In the genomic region with DNA sequence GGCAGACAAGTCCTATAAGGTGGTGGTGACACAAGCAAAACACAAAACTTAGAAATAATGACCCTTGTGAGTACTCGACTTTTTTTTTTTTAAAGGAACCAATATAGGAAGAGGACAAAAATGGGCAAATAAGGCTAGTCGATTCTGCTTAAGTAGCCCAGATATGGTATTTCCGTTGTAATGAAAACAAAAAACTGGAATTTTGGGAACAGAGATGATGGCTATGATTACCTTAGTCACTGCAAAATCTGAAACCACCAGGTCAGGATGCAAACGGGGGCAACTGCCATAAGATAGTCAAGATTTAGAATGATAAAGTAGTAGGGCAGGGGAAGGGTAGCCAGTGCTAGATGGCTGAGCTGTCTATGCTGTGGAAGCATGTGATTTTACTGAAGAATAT, we compare ENCODE assay signal across 9 mouse cellular contexts. TPM values are rescaled to one million over a fixed set of nuclear protein-coding genes. Genes with fewer than 3 reads are reported as not detected.
A peak's percentile ranks its signal among the peaks of the same experiment; 100 is the strongest.
DNase-seq lines count a peak whose midpoint lies in the region; ATAC-seq and TF ChIP-seq lines count a peak whose summit lies in the region.
"Had no signal": no experiment of that assay in that cellular context is flagged by ENCODE, and none has a peak within 500 bp of the region (broad histone marks: within the 10 kb centered on the region; RNA-seq: fewer than 3 reads in every experiment).

No protein-coding gene starts in this region.

- H3K9ac ChIP-seq in heart, embryonic 12.5 days: no peak overlapping the region
- H3K9ac ChIP-seq in CH12.LX (ENCODE audit: insufficient read depth, low read depth): peak overlapping the region; percentile 80
- H3K9ac ChIP-seq in liver, postnatal 0 days (replicated peaks): no peak overlapping the region

- no peaks in the 10 kb centered on the region for H3K27me3 ChIP-seq in heart, embryonic 12.5 days (replicated peaks)
- no peaks in the 10 kb centered on the region for H3K27me3 ChIP-seq in CH12.LX (replicated peaks)
- H3K27me3 ChIP-seq in hindbrain, embryonic 10.5 days (ENCODE audit: insufficient read depth, poor library complexity, severe bottlenecking): no peaks in the 10 kb centered on the region
- H3K27me3 ChIP-seq in liver, postnatal 0 days (ENCODE audit: insufficient read depth, low read length): no peaks in the 10 kb centered on the region

- no peak overlapping the region for H3K4me3 ChIP-seq in heart, embryonic 12.5 days
- peak overlapping the region in 2 of 3 experiments; percentile 74 to 82 for H3K4me3 ChIP-seq in CH12.LX (replicated peaks in 1 of 3; ENCODE audit: low read depth in 2 of 3, low read length in 2 of 3, poor library complexity in 1 of 3)
- H3K4me3 ChIP-seq in hindbrain, embryonic 10.5 days: peak overlapping the region; percentile 78
- peak overlapping the region; percentile 69 for H3K4me3 ChIP-seq in liver, postnatal 0 days (ENCODE audit: low read depth, low read length)

- no peak for ATAC-seq in heart, embryonic 12.5 days (ENCODE audit: insufficient number of reproducible peaks, low FRiP score)
- ATAC-seq in liver, postnatal 0 days: no peak

- no peak overlapping the region for H3K27ac ChIP-seq in heart, embryonic 12.5 days (ENCODE audit: poor library complexity, severe bottlenecking)
- no peak overlapping the region for H3K27ac ChIP-seq in CH12.LX (ENCODE audit: insufficient read depth, low read depth)
- no peak overlapping the region for H3K27ac ChIP-seq in hindbrain, embryonic 10.5 days
- H3K27ac ChIP-seq in liver, postnatal 0 days (ENCODE audit: low read depth): 0 out of 2 replicates have a peak overlapping the region, but pooled peaks have one; percentile 65

- TF ChIP-seq CTCF in CH12.LX (conservative IDR thresholded peaks at IDR 0.05 in 1 of 2, IDR thresholded peaks at IDR 0.05 in 1 of 2; ENCODE audit: low read depth in 2 of 2, low read length in 2 of 2): no peak
- no peak for TF ChIP-seq CTCF in liver, postnatal 0 days (IDR thresholded peaks at IDR 0.05; ENCODE audit: low read depth)

- H3K36me3 ChIP-seq in heart, embryonic 12.5 days: peaks cover 22% of the 10 kb centered on the region
- H3K36me3 ChIP-seq in CH12.LX (replicated peaks in 1 of 2; ENCODE audit: control insufficient read depth in 1 of 2, insufficient read depth in 1 of 2, low read length in 1 of 2): peaks cover 18 to 38% of the 10 kb centered on the region in 2 experiments
- H3K36me3 ChIP-seq in hindbrain, embryonic 10.5 days: peaks cover 28% of the 10 kb centered on the region
- peaks cover 22% of the 10 kb centered on the region for H3K36me3 ChIP-seq in liver, postnatal 0 days (replicated peaks; ENCODE audit: insufficient read depth, low read length)

- peaks cover 24% of the 10 kb centered on the region for H3K79me2 ChIP-seq in CH12.LX (replicated peaks; ENCODE audit: control insufficient read depth, extremely low read depth, insufficient read depth, poor library complexity, severe bottlenecking)

- H3K4me1 ChIP-seq in heart, embryonic 12.5 days (replicated peaks): peaks cover 3% of the 10 kb centered on the region
- H3K4me1 ChIP-seq in CH12.LX (ENCODE audit: control insufficient read depth in 1 of 2, insufficient read depth in 2 of 2): peaks cover 0 to 9% of the 10 kb centered on the region in 2 experiments; a peak in 2 of 4 replicates
- peaks cover 24% of the 10 kb centered on the region for H3K4me1 ChIP-seq in hindbrain, embryonic 10.5 days (replicated peaks)
- H3K4me1 ChIP-seq in liver, postnatal 0 days (ENCODE audit: insufficient read depth): peaks cover 12% of the 10 kb centered on the region

- in situ Hi-C loops in CH12.LX (cut with MboI; ENCODE audit: low pct_ligation_motif_present, low pct_unique_long_range_greater_than_20kb, low sequenced_read_pairs): no loop called here

- peak overlapping the region; percentile 29; the same call in 1 of the 2 replicates for H3K4me2 ChIP-seq in heart, embryonic 12.5 days
- peak overlapping the region; percentile 91; the same call in 1 of the 2 replicates for H3K4me2 ChIP-seq in CH12.LX (ENCODE audit: insufficient read depth, low read depth, poor library complexity, severe bottlenecking)
- H3K4me2 ChIP-seq in liver, postnatal 0 days (ENCODE audit: low read depth, low read length): peak overlapping the region; percentile 83

- TF ChIP-seq RAD21 in CH12.LX (IDR thresholded peaks at IDR 0.05; ENCODE audit: low read depth, low read length): no peak

- TF ChIP-seq EP300 in CH12.LX (IDR thresholded peaks at IDR 0.05; ENCODE audit: low read length): no peak
- no peak for TF ChIP-seq EP300 in liver, postnatal 0 days (IDR thresholded peaks at IDR 0.05; ENCODE audit: low read depth)

- dilution Hi-C loops in CH12.LX (cut with MboI; ENCODE audit: extremely low pct_ligation_motif_present, extremely low pct_unique_long_range_greater_than_20kb, low sequenced_read_pairs): no loop called here

- DNase-seq in heart, postnatal 14 days: no peak
- peak; percentile 27 for DNase-seq in CH12.LX (ENCODE audit: extremely low read depth)
- no peak for DNase-seq in hindbrain, embryonic 10.5 days (ENCODE audit: low spot score)
- DNase-seq in liver, postnatal 0 days: no peak
- no peak for DNase-seq in spleen, postnatal 14 days (ENCODE audit: low spot score in 2 of 2)
- no peak for DNase-seq in layer of hippocampus, postnatal 25 days (ENCODE audit: extremely low spot score in 1 of 2, low spot score in 1 of 2)
- no peak for DNase-seq in B cell, adult 2 months
- DNase-seq: lung, postnatal 36 days had no signal

- H3K9me3 ChIP-seq in heart, embryonic 12.5 days (replicated peaks): no peaks in the 10 kb centered on the region
- H3K9me3 ChIP-seq in CH12.LX (replicated peaks; ENCODE audit: low read length): no peaks in the 10 kb centered on the region
- no peaks in the 10 kb centered on the region for H3K9me3 ChIP-seq in hindbrain, embryonic 10.5 days
- no peaks in the 10 kb centered on the region for H3K9me3 ChIP-seq in liver, postnatal 0 days (ENCODE audit: low read length)

- intact Hi-C loops in heart, postnatal 14 days (cut with DNase I): loop anchor here (2.0 kb wide), 1 partner anchor 35 kb away; the partner anchor contains the start of gene Caprin1

- WGBS in heart, embryonic 12.5 days: 31% methylated on average over 4 of the region's 4 CpGs
- 42% methylated on average over 4 of the region's 4 CpGs for WGBS in hindbrain, embryonic 10.5 days
- 21% methylated on average over 4 of the region's 4 CpGs for WGBS in liver, postnatal 0 days (ENCODE audit: insufficient replicate concordance)

- no peak for TF ChIP-seq POLR2A in CH12.LX (IDR thresholded peaks at IDR 0.05; ENCODE audit: low read depth, low read length)

TF ChIP-seq in CH12.LX, 34 proteins besides CTCF, POLR2A, EP300 and RAD21:
- TF ChIP-seq ETS1 (conservative IDR thresholded peaks at IDR 0.05; ENCODE audit: low read depth, low read length) (no peak), ZMIZ1 (IDR thresholded peaks at IDR 0.05; ENCODE audit: low read depth, low read length) (no peak; the same call in 1 of the 2 replicates), NRF1 (IDR thresholded peaks at IDR 0.05; ENCODE audit: low read depth, low read length) (no peak), TCF12 (IDR thresholded peaks at IDR 0.05; ENCODE audit: low read depth, low read length) (no peak), JUND (conservative IDR thresholded peaks at IDR 0.05; ENCODE audit: low read depth, low read length) (no peak), USF1 (IDR thresholded peaks at IDR 0.05; ENCODE audit: low read depth, low read length) (no peak), CHD1 (IDR thresholded peaks at IDR 0.05; ENCODE audit: low read depth, low read length) (no peak), HCFC1 (IDR thresholded peaks at IDR 0.05; ENCODE audit: low read depth, low read length) (no peak), ZC3H11A (IDR thresholded peaks at IDR 0.05; ENCODE audit: low read depth, low read length) (no peak), USF2 (conservative IDR thresholded peaks at IDR 0.05; ENCODE audit: low read depth, low read length) (no peak), POLR2AphosphoS2 (IDR thresholded peaks at IDR 0.05; ENCODE audit: low read depth, low read length) (no peak), PAX5 (IDR thresholded peaks at IDR 0.05; ENCODE audit: low read length) (no peak), GABPA (IDR thresholded peaks at IDR 0.05; ENCODE audit: insufficient replicate concordance, low read depth, low read length) (no peak), MYC (IDR thresholded peaks at IDR 0.05; ENCODE audit: low read depth, low read length) (no peak), SIN3A (IDR thresholded peaks at IDR 0.05; ENCODE audit: low read length) (no peak), JUN (IDR thresholded peaks at IDR 0.05; ENCODE audit: insufficient read depth, low read depth, low read length) (no peak), BHLHE40 (IDR thresholded peaks at IDR 0.05; ENCODE audit: low read depth, low read length) (no peak), NELFE (IDR thresholded peaks at IDR 0.05; ENCODE audit: low read depth, low read length) (no peak), ELF1 (IDR thresholded peaks at IDR 0.05; ENCODE audit: low read depth, low read length) (no peak), MXI1 (IDR thresholded peaks at IDR 0.05; ENCODE audit: low read depth, low read length) (no peak)

RNA-seq across cellular contexts. Expression of gene Nat10, which starts 0.9 kb away (rescaled TPM):
- 17.2 and 19.1 TPM in 2 replicates for polyA plus RNA-seq in heart, embryonic 12.5 days (2016; fragmentation: Nextera tagmentation; extraction: Ambion mirVana)
- 10 to 100 TPM; 14.5 to 16.7 TPM for total RNA-seq in heart, postnatal 14 days (2021)
- total RNA-seq in CH12.LX (2012; rRNA removed): 36.0 and 47.8 TPM in 2 replicates
- 31.0 and 36.7 TPM in 2 replicates for total RNA-seq in CH12.LX (2014; rRNA removed)
- 83.6 and 93.0 TPM in 2 replicates for polyA plus RNA-seq in CH12.LX (2012; ENCODE audit: insufficient read length, low read depth)
- polyA plus RNA-seq in hindbrain, embryonic 10.5 days (2016; fragmentation: Nextera tagmentation; extraction: Ambion mirVana): 26.3 and 30.9 TPM in 2 replicates
- polyA plus RNA-seq in liver, postnatal 0 days (2015; fragmentation: Nextera tagmentation; extraction: Ambion mirVana): 5.5 and 5.7 TPM in 2 replicates
- total RNA-seq in layer of hippocampus, postnatal 25 days (2021): 10 to 100 TPM; 29.0 to 34.7 TPM

RNA-seq across cellular contexts. Expression of gene Caprin1, which starts 35.5 kb away (rescaled TPM):
- 293 and 312 TPM in 2 replicates for polyA plus RNA-seq in heart, embryonic 12.5 days (2016; fragmentation: Nextera tagmentation; extraction: Ambion mirVana)
- total RNA-seq in heart, postnatal 14 days (2021): 100 to 1,000 TPM; 211 to 220 TPM
- total RNA-seq in CH12.LX (2012; rRNA removed) (217 and 260 TPM in 2 replicates), CH12.LX (2014; rRNA removed) (410 and 422 TPM in 2 replicates)
- 514 and 537 TPM in 2 replicates for polyA plus RNA-seq in CH12.LX (2012; ENCODE audit: insufficient read length, low read depth)
- 477 and 499 TPM in 2 replicates for polyA plus RNA-seq in hindbrain, embryonic 10.5 days (2016; fragmentation: Nextera tagmentation; extraction: Ambion mirVana)
- 61.9 and 69.2 TPM in 2 replicates for polyA plus RNA-seq in liver, postnatal 0 days (2015; fragmentation: Nextera tagmentation; extraction: Ambion mirVana)
- 100 to 1,000 TPM; 340 to 369 TPM for total RNA-seq in layer of hippocampus, postnatal 25 days (2021)

Comparison
In these comparisons a context has a peak if more than half of its experiments do, and no peak if none do; other contexts are left out.
1. H3K4me2 ChIP-seq: peak in every context shown above with its lines; median percentile 91 in CH12.LX; 83 in liver, postnatal 0 days; 29 in heart, embryonic 12.5 days.